7 mouse cellular contexts compared by ENCODE assay signal in genomic region chr8:122459990-122460389, GRCm38 (mm10). TPM values are rescaled to one million over a fixed set of nuclear protein-coding genes. Genes with fewer than 3 reads are reported as not detected.
DNase-seq lines count a peak whose midpoint lies in the region; ATAC-seq and TF ChIP-seq lines count a peak whose summit lies in the region.

No protein-coding gene starts in this region.

- no peak for TF ChIP-seq POLR2A in kidney, adult 2 months (IDR thresholded peaks at IDR 0.05; ENCODE audit: low read depth, low read length)

- no peak for ATAC-seq in neural tube, embryonic 11.5 days (ENCODE audit: insufficient read depth, low FRiP score, low TSS enrichment)
- no peak for ATAC-seq in liver, embryonic 15.5 days (ENCODE audit: insufficient read depth)

- peaks cover 12% of the 10 kb centered on the region; the same call in 1 of the 2 replicates for H3K4me1 ChIP-seq in neural tube, embryonic 11.5 days (ENCODE audit: control insufficient read depth, insufficient read depth, low read length)
- H3K4me1 ChIP-seq in hindbrain, embryonic 10.5 days (replicated peaks) = peaks cover 47% of the 10 kb centered on the region
- peaks cover 54% of the 10 kb centered on the region for H3K4me1 ChIP-seq in liver, embryonic 15.5 days (replicated peaks)
- peaks cover 14% of the 10 kb centered on the region; the same call in 1 of the 2 replicates for H3K4me1 ChIP-seq in kidney, adult 2 months (ENCODE audit: control insufficient read depth, insufficient read depth, low read length)

- no peaks in the 10 kb centered on the region for H3K36me3 ChIP-seq in neural tube, embryonic 11.5 days (ENCODE audit: control insufficient read depth, insufficient read depth, low read length)
- no peaks in the 10 kb centered on the region for H3K36me3 ChIP-seq in hindbrain, embryonic 10.5 days
- H3K36me3 ChIP-seq in liver, embryonic 15.5 days (replicated peaks) = no peaks in the 10 kb centered on the region
- no peaks in the 10 kb centered on the region for H3K36me3 ChIP-seq in kidney, adult 2 months (ENCODE audit: control insufficient read depth, insufficient read depth, low read length)

- 30% methylated on average over 7 of the region's 7 CpGs for WGBS in neural tube, embryonic 11.5 days
- 32% methylated on average over 7 of the region's 7 CpGs for whole genome bisulfite sequencing in hindbrain, embryonic 10.5 days
- WGBS in liver, embryonic 15.5 days (ENCODE audit: insufficient replicate concordance) = 15% methylated on average over 7 of the region's 7 CpGs
- WGBS in kidney, adult 2 months = 40% methylated on average over 7 of the region's 7 CpGs

- no peaks in the 10 kb centered on the region for H3K9me3 ChIP-seq in neural tube, embryonic 11.5 days (ENCODE audit: control insufficient read depth, low read length)
- no peaks in the 10 kb centered on the region for H3K9me3 ChIP-seq in hindbrain, embryonic 10.5 days
- H3K9me3 ChIP-seq in liver, embryonic 15.5 days (replicated peaks) = no peaks in the 10 kb centered on the region

- H3K4me3 ChIP-seq in neural tube, embryonic 11.5 days (ENCODE audit: low read depth, low read length) = no peak overlapping the region
- peak overlapping the region; percentile 50 for H3K4me3 ChIP-seq in hindbrain, embryonic 10.5 days
- H3K4me3 ChIP-seq in liver, embryonic 15.5 days (replicated peaks) = peak overlapping the region; percentile 32
- H3K4me3 ChIP-seq in kidney, adult 2 months (ENCODE audit: insufficient read depth, low read depth, low read length) = no peak overlapping the region

- H3K27me3 ChIP-seq in neural tube, embryonic 11.5 days (ENCODE audit: control insufficient read depth, insufficient read depth, low read length) = peaks cover 32% of the 10 kb centered on the region
- H3K27me3 ChIP-seq in hindbrain, embryonic 10.5 days (ENCODE audit: insufficient read depth, poor library complexity, severe bottlenecking) = peaks cover 80% of the 10 kb centered on the region
- peaks cover 78% of the 10 kb centered on the region for H3K27me3 ChIP-seq in liver, embryonic 15.5 days
- H3K27me3 ChIP-seq in kidney, adult 2 months (replicated peaks; ENCODE audit: control insufficient read depth, insufficient read depth, low read length) = no peaks in the 10 kb centered on the region

- H3K9ac ChIP-seq in neural tube, embryonic 11.5 days (ENCODE audit: low read length) = no peak overlapping the region
- 0 out of 2 replicates have a peak overlapping the region, but pooled peaks have one; percentile 5 for H3K9ac ChIP-seq in liver, embryonic 15.5 days

- DNase-seq in neural tube, embryonic 11.5 days (ENCODE audit: low spot score) = no peak
- DNase-seq in neural tube, embryonic 10.5 days (ENCODE audit: extremely low spot score, low spot score) = no peak
- DNase-seq in hindbrain, embryonic 10.5 days (ENCODE audit: low spot score) = no peak
- DNase-seq in thymus, postnatal 25 days = peak; percentile 57
- DNase-seq in MN1 (ENCODE audit: low spot score) = no peak
- DNase-seq in kidney, adult 2 months = no peak

- no peak overlapping the region for H3K27ac ChIP-seq in neural tube, embryonic 11.5 days (ENCODE audit: low read depth, low read length)
- no peak overlapping the region for H3K27ac ChIP-seq in hindbrain, embryonic 10.5 days
- no peak overlapping the region for H3K27ac ChIP-seq in liver, embryonic 15.5 days (replicated peaks)
- H3K27ac ChIP-seq in kidney, adult 2 months (ENCODE audit: insufficient read depth, low read depth, low read length) = no peak overlapping the region

- H3K4me2 ChIP-seq in neural tube, embryonic 11.5 days (ENCODE audit: low read depth) = peak overlapping the region; percentile 48
- peak overlapping the region; percentile 64 for H3K4me2 ChIP-seq in liver, embryonic 15.5 days

- no peak for TF ChIP-seq CTCF in kidney, adult 2 months (conservative IDR thresholded peaks at IDR 0.05; ENCODE audit: insufficient read depth, insufficient read length, low read depth, low read length)

RNA-seq across cellular contexts. Expression of gene Snai3, which starts 0.5 kb away (rescaled TPM):
- not detected in 2 replicates for polyA plus RNA-seq in neural tube, embryonic 11.5 days (2014; fragmentation: Nextera tagmentation; extraction: Ambion mirVana)
- 0.16 TPM in 1 of 2 replicates, not detected in the other for polyA plus RNA-seq in hindbrain, embryonic 10.5 days (2016; fragmentation: Nextera tagmentation; extraction: Ambion mirVana)
- polyA plus RNA-seq in liver, embryonic 15.5 days (2015; fragmentation: Nextera tagmentation; extraction: Ambion mirVana) = 0.38 and 0.64 TPM in 2 replicates
- 1.6 and 1.7 TPM in 2 replicates for polyA plus RNA-seq in kidney, adult 2 months (2012; rRNA removed)

RNA-seq across cellular contexts. Expression of gene Rnf166, which starts 15.9 kb away (rescaled TPM):
- polyA plus RNA-seq in neural tube, embryonic 11.5 days (2014; fragmentation: Nextera tagmentation; extraction: Ambion mirVana) = 30.1 and 31.1 TPM in 2 replicates
- 31.8 and 33.6 TPM in 2 replicates for polyA plus RNA-seq in hindbrain, embryonic 10.5 days (2016; fragmentation: Nextera tagmentation; extraction: Ambion mirVana)
- polyA plus RNA-seq in liver, embryonic 15.5 days (2015; fragmentation: Nextera tagmentation; extraction: Ambion mirVana) = 11.5 and 15.1 TPM in 2 replicates
- 64.4 and 64.5 TPM in 2 replicates for polyA plus RNA-seq in kidney, adult 2 months (2012; rRNA removed)

RNA-seq across cellular contexts. Expression of gene Ctu2, which starts 16.0 kb away (rescaled TPM):
- polyA plus RNA-seq in neural tube, embryonic 11.5 days (2014; fragmentation: Nextera tagmentation; extraction: Ambion mirVana) = 62.0 and 76.9 TPM in 2 replicates
- 74.1 and 74.7 TPM in 2 replicates for polyA plus RNA-seq in hindbrain, embryonic 10.5 days (2016; fragmentation: Nextera tagmentation; extraction: Ambion mirVana)
- polyA plus RNA-seq in liver, embryonic 15.5 days (2015; fragmentation: Nextera tagmentation; extraction: Ambion mirVana) = 12.4 and 13.1 TPM in 2 replicates
- polyA plus RNA-seq in kidney, adult 2 months (2012; rRNA removed) = 16.8 and 21.1 TPM in 2 replicates

RNA-seq across cellular contexts. Expression of gene Mvd, which starts 16.8 kb away (rescaled TPM):
- 53.7 and 58.5 TPM in 2 replicates for polyA plus RNA-seq in neural tube, embryonic 11.5 days (2014; fragmentation: Nextera tagmentation; extraction: Ambion mirVana)
- polyA plus RNA-seq in hindbrain, embryonic 10.5 days (2016; fragmentation: Nextera tagmentation; extraction: Ambion mirVana) = 61.8 and 65.1 TPM in 2 replicates
- polyA plus RNA-seq in liver, embryonic 15.5 days (2015; fragmentation: Nextera tagmentation; extraction: Ambion mirVana) = 24.3 and 25.1 TPM in 2 replicates
- 68.7 and 77.3 TPM in 2 replicates for polyA plus RNA-seq in kidney, adult 2 months (2012; rRNA removed)

RNA-seq across cellular contexts. Expression of gene Cyba, which starts 27.3 kb away (rescaled TPM):
- 52.5 and 57.7 TPM in 2 replicates for polyA plus RNA-seq in neural tube, embryonic 11.5 days (2014; fragmentation: Nextera tagmentation; extraction: Ambion mirVana)
- polyA plus RNA-seq in hindbrain, embryonic 10.5 days (2016; fragmentation: Nextera tagmentation; extraction: Ambion mirVana) = 75.4 and 76.6 TPM in 2 replicates
- polyA plus RNA-seq in liver, embryonic 15.5 days (2015; fragmentation: Nextera tagmentation; extraction: Ambion mirVana) = 196 TPM in 2 replicates
- polyA plus RNA-seq in kidney, adult 2 months (2012; rRNA removed) = 1,266 and 1,342 TPM in 2 replicates

Comparison
In these comparisons a context has a peak if more than half of its experiments do, and no peak if none do; other contexts are left out.
1. H3K4me3 ChIP-seq: peak in hindbrain, embryonic 10.5 days (single experiment) and liver, embryonic 15.5 days (single experiment); none in neural tube, embryonic 11.5 days (single experiment) and kidney, adult 2 months (single experiment).